Mouse (Mus musculus): ENCODE data around the gene Elavl3.

GRCm38 (mm10) chr9:22099922-22100321 is 48.1 kb upstream of the Elavl3 start:
- TF ChIP-seq EP300 (IDR thresholded peaks at IDR 0.05; ENCODE audit: low read depth in 1 of 2, low read length in 2 of 2) (no peak), KAT2A (conservative IDR thresholded peaks at IDR 0.05; ENCODE audit: low read depth, low read length) (no peak), CTCF (IDR thresholded peaks at IDR 0.05 in 2 of 3, conservative IDR thresholded peaks at IDR 0.05 in 1 of 3; ENCODE audit: control insufficient read depth in 1 of 3, insufficient read depth in 1 of 3, low read depth in 2 of 3, low read length in 3 of 3, poor library complexity in 1 of 3, severe bottlenecking in 1 of 3) (no peak), TCF12 (IDR thresholded peaks at IDR 0.05; ENCODE audit: low read depth, low read length) (no peak)

Data from MEL (cell line).